Mouse (Mus musculus) heart, postnatal 4 days (tissue): ENCODE data around the gene Olfr1275. TPM values are rescaled to one million over a fixed set of nuclear protein-coding genes. Genes with fewer than 3 reads are reported as not detected.

ENCODE experiments used
- DNase-seq: peaks from one replicate; pipeline ENCODE4 v3.0.0; 2021
- total RNA-seq, 2 experiments: library from RNA; stranded (reverse); gene quantifications; 2 replicates each; pipeline ENCODE4 v1.2.3; 2021

Olfr1275 gene
- total RNA-seq = not detected

GRCm38 (mm10) chr2:111235186-111235585, at the start of gene Olfr1275:
Gene Olfr1275, minus strand, starts transcription at chr2:111235286.
- no peak for DNase-seq

DNA sequence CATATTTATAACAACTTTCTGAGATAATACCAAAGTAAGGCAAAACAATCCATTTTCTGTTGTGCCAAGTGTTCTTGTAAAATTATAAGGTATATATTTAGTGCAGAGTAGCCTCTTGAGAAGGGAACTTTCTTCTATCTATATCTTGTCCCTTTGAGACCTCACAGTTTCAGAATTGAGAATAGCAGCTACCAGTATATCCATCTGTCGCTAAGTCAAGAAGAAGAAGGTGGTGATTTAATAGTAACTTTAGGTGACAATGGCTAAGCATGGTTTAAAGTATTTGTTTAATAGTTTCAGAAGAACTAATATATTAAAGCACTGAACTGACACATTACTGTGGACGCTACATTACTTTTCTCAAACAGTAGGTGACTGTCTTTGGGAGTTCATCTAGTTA, 38.9 kb upstream of the Olfr1275 start, which contains the start of gene Olfr1277:
Olfr1277 (minus strand) TSS at position 101 of the 400 bp plus-strand sequence.
- no peak for DNase-seq

- DNase-seq = no peak
Measured at GRCm38 (mm10) chr2:111254216-111254615, 19.1 kb upstream of the Olfr1275 start, which contains the start of gene Olfr1276. Gene Olfr1276, plus strand, starts transcription at chr2:111254516.

DNA sequence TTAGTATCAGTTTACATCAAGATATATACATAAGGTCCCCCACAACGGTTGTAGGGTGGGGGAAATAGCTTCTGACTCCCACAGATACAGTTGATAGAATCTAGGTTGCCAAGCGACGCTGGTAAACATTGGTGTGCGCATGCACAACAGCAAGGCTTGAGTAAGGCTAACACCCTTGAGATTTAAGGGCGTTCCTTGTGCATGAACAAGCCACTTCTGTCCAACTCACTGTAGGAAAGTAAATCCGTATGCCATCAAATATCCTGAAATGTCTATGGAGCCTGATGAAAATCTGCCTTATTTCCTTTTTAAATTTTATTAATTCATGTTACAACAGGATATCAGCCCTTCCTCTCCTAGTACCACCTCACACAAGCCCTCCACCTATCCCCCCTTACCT, 5.6 kb downstream of the Olfr1275 start, which contains the start of gene 4930430A15Rik:
4930430A15Rik (minus strand) TSS at position 101 of the 400 bp plus-strand sequence.
- no peak for DNase-seq

DNA sequence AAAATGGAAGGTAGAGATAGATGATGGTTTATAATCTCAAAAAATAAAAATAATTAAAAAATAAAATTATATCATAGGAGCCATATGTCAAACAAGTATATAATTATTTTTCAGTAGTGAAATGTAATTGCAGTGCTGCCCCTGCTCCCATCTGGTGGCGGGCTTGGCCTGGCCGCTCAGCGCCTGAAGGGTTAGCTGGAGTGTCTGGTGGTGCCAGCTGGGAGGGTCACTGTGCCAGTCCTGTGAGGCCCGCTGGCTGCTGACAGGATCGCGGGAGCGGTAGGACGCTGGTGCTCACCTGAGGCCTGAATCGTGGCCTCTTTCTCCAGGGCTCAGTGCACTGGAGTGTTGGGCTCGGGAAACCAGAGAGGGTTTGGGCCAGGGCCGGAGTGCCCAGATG, 53.0 kb downstream of the Olfr1275 start:
- DNase-seq = no peak

Other genes starting within 250 kb of the Olfr1275 start
- gene Gm13941, start 129.3 kb downstream of the Olfr1275 start, total RNA-seq = not detected
- not detected for gene Gm15130, start 82.3 kb downstream of the Olfr1275 start, total RNA-seq
- gene 4930430A15Rik, start 5.7 kb downstream of the Olfr1275 start, total RNA-seq = not detected
- not detected for gene Olfr1276, start 19.2 kb upstream of the Olfr1275 start, total RNA-seq
- gene Olfr1277, start 38.8 kb upstream of the Olfr1275 start, total RNA-seq = not detected
- not detected for gene Olfr1278, start 54.9 kb upstream of the Olfr1275 start, total RNA-seq
- gene Olfr1279, start 65.3 kb upstream of the Olfr1275 start, total RNA-seq = not detected
- gene Olfr1280, start 78.7 kb upstream of the Olfr1275 start, total RNA-seq = not detected
- gene Olfr1281, start 91.2 kb upstream of the Olfr1275 start, total RNA-seq = not detected
- gene Olfr1282, start 100.8 kb upstream of the Olfr1275 start, total RNA-seq = not detected
- gene Olfr1283, start 131.5 kb upstream of the Olfr1275 start, total RNA-seq = not detected
- not detected for gene Olfr1284, start 140.2 kb upstream of the Olfr1275 start, total RNA-seq
- not detected for gene Olfr1286, start 187.8 kb upstream of the Olfr1275 start, total RNA-seq
- gene Olfr1287, start 213.9 kb upstream of the Olfr1275 start, total RNA-seq = not detected
- gene Olfr1288, start 238.8 kb upstream of the Olfr1275 start, total RNA-seq = not detected
- not detected for gene Olfr1289, start 245.5 kb upstream of the Olfr1275 start, total RNA-seq